Mouse (Mus musculus) heart, adult 8-10 months (tissue): ENCODE measurements around the gene Ascc1. TPM values are rescaled to one million over a fixed set of nuclear protein-coding genes. Genes with fewer than 3 reads are reported as not detected.
"Not testable (repeated sequence)": the region's sequence is repeated elsewhere in the genome, so short reads cannot be mapped to it uniquely, and the experiment has no call there.

ENCODE experiments used
- DNase-seq: peaks from one replicate; pipeline ENCODE4 v3.0.0; 2022; ENCODE audit warnings: low spot score
- microRNA-seq: library from miRNA; unstranded; fragments of <30 nt; microRNA quantifications from one replicate; pipeline ENCODE4 v1.2.0, GENCODE M21; 2022
- total RNA-seq, 4 experiments: library from RNA; stranded (reverse); gene quantifications; 2 replicates each; pipeline ENCODE4 v1.2.4; 2022

Gene Ascc1
- total RNA-seq, 4 experiments from 2014 or later: 22.3 to 26.7 (median 24.4) TPM

GRCm38 (mm10) chr10:60115345-60116185, 113.0 kb downstream of the Ascc1 start:
- no peak for DNase-seq

DNA sequence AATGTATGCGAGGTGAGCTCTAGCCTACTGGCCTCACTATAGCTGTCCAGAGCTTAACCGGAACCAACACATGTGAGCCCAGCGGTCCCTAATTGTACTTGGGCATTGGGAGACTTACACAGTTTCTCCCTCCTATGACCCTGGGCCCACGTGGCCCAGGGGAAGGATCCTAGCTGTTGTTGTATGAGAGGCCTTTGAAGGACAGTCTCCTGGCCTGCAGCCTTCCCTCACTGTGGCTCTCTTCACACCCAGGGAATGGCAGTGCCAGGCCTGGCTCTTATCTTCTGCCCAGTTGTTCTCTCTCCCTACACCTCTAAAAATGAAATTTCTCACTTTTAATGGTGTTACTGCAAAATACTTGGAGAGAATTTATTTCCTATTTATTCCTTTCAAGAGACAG, 114.4 kb downstream of the Ascc1 start:
- DNase-seq: peak; percentile 19

DNA sequence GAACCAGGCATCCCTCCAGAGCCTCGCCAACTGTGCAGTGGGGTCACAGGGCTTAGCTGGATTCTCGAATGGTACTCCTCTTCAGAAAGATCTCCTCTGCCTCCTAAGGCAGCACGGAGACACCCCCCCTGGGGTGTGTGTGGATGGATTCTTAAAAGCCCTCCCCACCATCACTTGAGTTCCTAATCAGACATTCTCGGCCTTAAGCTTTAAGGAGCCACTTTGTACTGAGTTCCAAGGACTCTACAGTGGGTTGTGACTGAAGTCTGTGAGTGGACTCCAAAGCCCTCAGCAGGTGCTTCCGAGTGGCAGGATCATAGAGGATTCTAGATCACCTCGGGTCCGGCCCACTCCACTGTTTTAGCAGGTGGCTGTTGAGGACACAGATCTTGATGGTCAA, 115.9 kb downstream of the Ascc1 start:
- no peak for DNase-seq

DNA sequence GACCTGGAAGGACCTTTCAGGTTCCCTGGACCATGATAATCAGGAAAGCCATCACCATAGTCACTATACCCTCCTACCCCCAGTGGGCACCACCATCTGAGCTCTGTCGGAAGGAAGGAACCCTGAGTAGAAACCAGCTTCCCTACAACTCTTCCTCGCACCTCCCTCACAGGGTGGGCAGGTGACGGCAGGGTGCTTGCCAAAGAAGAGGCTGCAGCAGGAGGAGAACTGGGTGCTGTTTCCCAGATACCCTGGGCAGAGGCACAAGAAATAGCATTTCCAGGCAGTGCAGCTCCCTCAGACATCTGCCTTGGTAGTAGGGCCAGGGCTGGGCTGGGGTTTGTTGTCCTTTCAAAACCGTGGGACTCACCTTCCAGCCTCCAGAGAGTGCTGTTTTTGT, 118.0 kb downstream of the Ascc1 start:
- no peak for DNase-seq

GRCm38 (mm10) chr10:60124078-60124477, 121.5 kb downstream of the Ascc1 start:
- DNase-seq: no peak

GRCm38 (mm10) chr10:60125529-60126327, 123.1 kb downstream of the Ascc1 start:
- no peak for DNase-seq

- DNase-seq: peak; percentile 43
Measured at GRCm38 (mm10) chr10:60128287-60128686, 125.7 kb downstream of the Ascc1 start.

- no peak for DNase-seq
Measured at GRCm38 (mm10) chr10:60130504-60130903, 127.9 kb downstream of the Ascc1 start.

- DNase-seq: no peak
Measured at GRCm38 (mm10) chr10:60133501-60133900, 130.9 kb downstream of the Ascc1 start.

DNA sequence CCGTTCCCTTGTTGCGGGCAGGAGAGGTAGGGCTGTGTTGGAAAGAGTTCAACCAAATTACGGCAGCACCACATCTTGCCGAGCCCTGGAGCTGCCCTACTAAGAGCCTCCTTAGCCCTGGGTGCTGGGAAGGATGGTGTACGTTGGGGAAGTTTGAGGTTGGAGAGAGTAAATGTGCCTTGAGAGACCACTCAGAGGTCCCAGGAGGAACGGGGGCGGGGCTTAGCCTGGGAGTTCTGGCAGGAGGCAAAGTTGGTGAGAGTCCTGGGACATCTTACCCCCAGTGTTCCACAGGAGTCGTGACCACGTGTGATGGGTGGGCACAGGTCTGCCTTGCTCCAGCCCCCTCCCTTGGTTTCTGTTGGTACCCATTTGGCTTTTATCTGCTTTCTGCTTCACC, 131.6 kb downstream of the Ascc1 start:
- DNase-seq: no peak

DNA sequence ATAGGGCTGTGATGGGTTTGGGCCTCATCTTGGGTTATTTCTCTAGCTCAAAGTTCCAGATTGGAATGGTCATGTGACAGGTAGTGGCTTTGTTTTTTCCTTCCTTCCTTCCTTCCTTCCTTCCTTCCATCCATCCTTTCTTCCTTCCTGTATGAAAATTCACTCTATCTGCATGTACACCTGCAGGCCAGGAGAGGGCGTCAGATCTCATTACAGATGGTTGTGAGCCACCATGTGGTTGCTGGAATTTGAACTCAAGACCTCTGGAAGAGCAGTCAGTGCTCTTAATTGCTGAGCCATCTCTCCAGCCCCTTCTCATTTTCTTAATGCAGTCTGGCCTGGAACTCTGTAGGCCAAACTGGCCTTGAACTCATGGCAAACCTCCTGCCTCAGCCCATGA, 133.4 kb downstream of the Ascc1 start:
- DNase-seq: not testable (repeated sequence)

GRCm38 (mm10) chr10:60136935-60137334, 134.3 kb downstream of the Ascc1 start:
- no peak for DNase-seq

DNA sequence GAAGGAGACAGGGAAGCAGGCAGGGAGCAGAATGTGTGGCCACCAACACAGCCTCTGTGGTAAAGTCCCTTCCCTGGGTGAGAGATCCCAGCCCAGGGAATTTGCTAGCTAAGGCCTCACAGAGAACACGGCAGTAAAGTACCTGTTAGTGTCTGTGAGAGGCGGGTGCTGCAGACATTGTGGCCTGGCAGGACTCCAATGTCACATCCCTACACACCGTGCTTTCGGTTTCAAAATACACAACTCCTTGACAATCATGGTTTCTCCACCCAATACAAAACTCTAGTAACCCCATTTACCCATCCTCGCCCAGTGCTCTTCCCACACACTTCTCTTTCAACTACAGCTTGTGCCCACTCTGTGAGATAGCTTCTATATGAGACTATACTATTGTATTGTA, 136.1 kb downstream of the Ascc1 start:
- no peak for DNase-seq

DNA sequence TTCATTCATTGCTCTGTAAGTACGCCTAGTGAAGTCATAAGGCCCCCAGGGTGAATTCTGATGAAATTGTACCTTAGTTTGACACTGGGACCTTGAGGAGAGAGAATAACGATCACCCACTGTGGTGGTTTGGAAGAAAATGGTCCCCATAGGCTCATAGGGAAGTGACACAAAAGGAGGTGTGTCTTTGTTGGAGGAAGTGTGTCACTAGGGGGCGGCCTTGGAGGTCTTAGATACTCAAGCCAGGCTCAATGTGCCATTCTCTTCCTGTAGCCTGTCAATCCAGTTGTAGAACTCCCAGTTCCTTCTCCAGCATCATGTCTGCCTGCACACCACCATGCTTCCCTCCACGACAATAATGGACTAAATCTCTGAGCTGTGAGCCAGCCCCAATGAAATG, 138.1 kb downstream of the Ascc1 start:
- no peak for DNase-seq

DNA sequence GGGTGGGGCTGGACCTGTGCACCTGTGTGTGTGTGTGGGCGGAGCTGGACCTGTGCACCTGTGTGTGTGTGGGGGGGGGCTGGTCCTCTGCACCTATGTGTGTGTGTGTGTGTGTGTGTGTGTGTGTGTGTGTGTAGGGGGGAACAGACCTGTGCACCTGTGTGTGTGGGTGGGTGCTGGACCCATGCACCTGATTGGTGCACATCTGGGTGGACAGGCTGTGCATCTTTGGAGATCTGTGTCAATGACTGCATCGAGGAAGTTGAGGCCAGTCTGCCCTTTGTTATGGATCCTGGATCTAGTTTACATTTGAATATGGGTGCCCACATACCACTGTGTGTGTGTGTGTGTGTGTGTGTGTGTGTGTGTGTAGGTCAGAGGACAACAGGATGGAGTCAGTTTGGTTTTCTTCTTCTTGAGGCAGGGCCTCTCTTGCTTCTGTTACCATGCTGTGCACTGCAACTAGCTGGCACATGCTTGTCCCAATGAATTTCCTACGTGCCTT, 139.1 kb downstream of the Ascc1 start:
- no peak for DNase-seq

- DNase-seq: peak; percentile 19
Measured at GRCm38 (mm10) chr10:60147510-60148047, 145.0 kb downstream of the Ascc1 start.

DNA sequence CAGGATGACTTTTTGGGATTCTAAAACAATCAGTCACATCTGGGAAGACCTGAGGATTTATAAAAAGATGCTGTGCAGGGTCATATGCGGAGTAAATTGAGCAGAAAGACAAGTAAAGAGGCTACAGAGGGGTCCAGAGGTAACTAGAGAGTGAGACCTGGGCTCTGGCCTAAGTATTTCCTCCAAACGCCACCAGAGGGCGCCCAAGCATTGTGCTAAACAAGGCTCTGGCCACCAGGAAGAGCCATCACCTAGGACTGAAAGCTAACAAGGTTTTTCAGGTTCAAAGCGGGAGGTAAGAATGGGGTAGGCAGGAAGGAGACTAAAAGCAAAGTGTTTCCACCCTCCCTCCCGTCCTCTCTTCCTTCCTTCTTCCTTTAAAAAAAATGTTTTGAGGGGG, 145.5 kb downstream of the Ascc1 start:
- DNase-seq: peak; percentile 75

Small RNAs within 50 kb of the gene (microRNA-seq; reads per million reads assigned to microRNA genes)
- gene Mir6906: not detected

Other genes with a start within 250 kb of the Ascc1 start
- gene Dnajb12, start 123.2 kb upstream of the Ascc1 start, total RNA-seq: 10 to 100 TPM; 38.1 to 44.8 (median 44.4) TPM
- gene Ddit4, start 51.0 kb upstream of the Ascc1 start, total RNA-seq: 10 to 100 TPM; 22.1 to 74.4 (median 55.6) TPM
- gene Anapc16, start 330 bp downstream of the Ascc1 start, total RNA-seq: 10 to 100 TPM; 59.0 to 88.1 (median 74.3) TPM
- gene Spock2, start 103.4 kb downstream of the Ascc1 start, total RNA-seq: 10 to 100 TPM; 12.2 to 24.8 (median 14.4) TPM
- gene Chst3, start 216.5 kb downstream of the Ascc1 start, total RNA-seq: 1 to 10 TPM in 1 of 4 experiments, under 1 TPM in 3; 0.65 to 1.2 (median 0.80) TPM